Mouse (Mus musculus): ENCODE data around the gene Tstd1. TPM values are rescaled to one million over a fixed set of nuclear protein-coding genes. Genes with fewer than 3 reads are reported as not detected.
A peak's percentile ranks its signal among the peaks of the same experiment; 100 is the strongest.

Gene Tstd1
- polyA plus RNA-seq (2015; fragmentation: Nextera tagmentation; extraction: Ambion mirVana): 5.2 and 8.5 TPM in 2 replicates

DNA sequence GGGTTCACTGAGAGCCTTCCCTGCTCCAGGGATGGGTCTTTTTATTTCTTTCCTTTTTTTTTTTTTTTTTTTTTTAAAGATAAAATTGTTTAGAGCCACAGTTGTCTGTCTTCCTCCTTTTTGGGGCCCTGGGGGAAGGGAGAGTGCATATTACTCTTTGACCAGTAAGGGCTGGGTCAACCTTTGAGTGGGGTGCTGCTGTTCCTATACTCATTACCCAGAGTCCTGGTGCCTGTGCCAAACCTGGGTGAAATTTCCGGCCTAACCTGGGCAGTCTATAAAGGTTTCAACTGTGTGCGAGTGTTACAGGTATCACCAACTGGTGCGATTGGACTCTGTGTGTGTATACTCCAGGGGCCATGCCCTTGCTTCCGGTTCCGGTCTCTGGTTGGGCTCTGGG lies at the start of gene Tstd1:
Gene Tstd1 (plus strand): TSS at position 213 of the 400 bp plus-strand sequence.
- Histone ChIP-seq H3K4me2 (no peak within 1 kb of the TSS), H3K4me1 (peaks cover 9% of the 10 kb centered on the region; the same call in 1 of the 2 replicates), H3K4me3 (no peak within 1 kb of the TSS), H3K9me3 (no peaks in the 10 kb centered on the region), H3K9ac (no peak within 1 kb of the TSS), H3K27ac (no peak within 1 kb of the TSS), H3K27me3 (no peaks in the 10 kb centered on the region), H3K36me3 (peaks cover 51% of the 10 kb centered on the region)
- no peak for ATAC-seq (ENCODE audit: insufficient number of reproducible peaks, low FRiP score, low TSS enrichment, low read depth)
- 90% methylated on average over 5 of the region's 5 CpGs for WGBS

- ATAC-seq (ENCODE audit: insufficient number of reproducible peaks, low FRiP score, low TSS enrichment, low read depth): no peak
- Histone ChIP-seq H3K9ac (no peak within 1 kb of the TSS), H3K4me1 (peaks cover 12% of the 10 kb centered on the region; the same call in 1 of the 2 replicates), H3K4me3 (peak within 1 kb of the TSS; percentile 26), H3K27ac (peak within 1 kb of the TSS; percentile 54; the same call in 1 of the 2 replicates), H3K27me3 (peaks cover 41% of the 10 kb centered on the region), H3K9me3 (no peaks in the 10 kb centered on the region), H3K4me2 (peak within 1 kb of the TSS; percentile 17), H3K36me3 (no peaks in the 10 kb centered on the region)
- WGBS: 36% methylated on average over 20 of the region's 20 CpGs
Measured at GRCm38 (mm10) chr1:171369845-171370556, 48.7 kb upstream of the Tstd1 start, which contains the start of gene Nectin4. Gene Nectin4, plus strand, starts transcription at chr1:171370099.

GRCm38 (mm10) chr1:171372880-171373279 lies 45.8 kb upstream of the Tstd1 start:
- no peak for ATAC-seq (ENCODE audit: insufficient number of reproducible peaks, low FRiP score, low TSS enrichment, low read depth)
- Histone ChIP-seq H3K4me3 (peak overlapping the region; percentile 26; the same call in 1 of the 2 replicates), H3K9ac (no peak overlapping the region), H3K27ac (peak overlapping the region; percentile 43; the same call in 1 of the 2 replicates), H3K4me1 (peaks cover 18% of the 10 kb centered on the region; the same call in 1 of the 2 replicates), H3K4me2 (0 out of 2 replicates have a peak overlapping the region, but pooled peaks have one; percentile 14), H3K9me3 (no peaks in the 10 kb centered on the region), H3K36me3 (no peaks in the 10 kb centered on the region), H3K27me3 (peaks cover 31% of the 10 kb centered on the region)
- WGBS: 54% methylated on average over 3 of the region's 3 CpGs

DNA sequence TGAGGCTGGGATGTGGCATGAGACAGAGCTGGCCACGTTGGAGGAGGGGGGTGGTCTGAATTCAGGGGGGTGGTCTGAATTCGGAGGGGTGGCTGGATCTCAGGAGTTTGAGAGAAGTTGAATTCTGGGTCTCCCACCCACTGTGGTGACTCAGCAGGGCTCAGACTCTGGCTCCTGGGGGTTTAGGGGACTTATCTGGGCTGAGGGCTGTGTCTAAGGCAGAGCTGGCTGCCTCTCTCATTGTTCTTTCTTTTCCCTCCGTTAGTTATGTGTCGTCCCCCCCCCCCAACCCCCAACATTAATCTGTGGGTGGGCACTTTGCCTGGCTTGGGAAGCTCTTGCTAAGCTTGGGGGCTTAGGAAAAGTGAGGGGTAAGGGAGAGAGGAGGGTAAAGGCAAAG lies 44.7 kb upstream of the Tstd1 start:
- ATAC-seq (ENCODE audit: insufficient number of reproducible peaks, low FRiP score, low TSS enrichment, low read depth): no peak
- Histone ChIP-seq H3K27ac (peak overlapping the region; percentile 43; the same call in 1 of the 2 replicates), H3K4me3 (peak overlapping the region; percentile 8; the same call in 1 of the 2 replicates), H3K36me3 (no peaks in the 10 kb centered on the region), H3K4me1 (peaks cover 18% of the 10 kb centered on the region; the same call in 1 of the 2 replicates), H3K9me3 (no peaks in the 10 kb centered on the region), H3K27me3 (peaks cover 36% of the 10 kb centered on the region), H3K9ac (no peak overlapping the region), H3K4me2 (peak overlapping the region; percentile 17; the same call in 1 of the 2 replicates)
- WGBS: 5% methylated on average over 4 of the region's 4 CpGs

DNA sequence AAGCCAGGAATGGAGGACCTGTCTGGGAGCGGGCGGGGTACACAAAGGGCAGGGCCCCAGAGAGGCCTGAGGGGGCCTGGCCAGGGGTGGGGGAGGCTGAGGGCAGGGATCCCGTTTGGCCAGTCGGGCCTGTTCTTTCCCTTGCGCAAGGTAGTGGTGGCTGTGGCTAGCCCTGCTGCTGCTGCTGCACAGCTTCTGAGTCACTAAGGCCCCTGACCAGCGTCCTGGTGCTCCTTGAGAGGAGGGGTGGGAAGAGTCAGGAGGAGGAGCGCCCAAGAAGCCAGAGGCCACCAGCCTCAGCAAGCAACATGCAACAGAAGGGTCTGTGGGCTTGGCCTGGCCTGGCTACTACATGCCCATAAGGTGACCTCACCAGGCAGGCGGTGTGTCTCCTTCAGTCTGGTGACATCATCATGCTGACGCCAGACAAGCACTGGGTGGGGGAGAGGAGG lies 43.0 kb upstream of the Tstd1 start:
- Histone ChIP-seq H3K27ac (0 out of 2 replicates have a peak overlapping the region, but pooled peaks have one; percentile 13), H3K4me2 (no peak overlapping the region), H3K27me3 (peaks cover 41% of the 10 kb centered on the region), H3K9ac (no peak overlapping the region), H3K9me3 (no peaks in the 10 kb centered on the region), H3K36me3 (no peaks in the 10 kb centered on the region), H3K4me3 (no peak overlapping the region), H3K4me1 (peaks cover 26% of the 10 kb centered on the region)
- 44% methylated on average over 9 of the region's 9 CpGs for WGBS
- ATAC-seq (ENCODE audit: insufficient number of reproducible peaks, low FRiP score, low TSS enrichment, low read depth): no peak

DNA sequence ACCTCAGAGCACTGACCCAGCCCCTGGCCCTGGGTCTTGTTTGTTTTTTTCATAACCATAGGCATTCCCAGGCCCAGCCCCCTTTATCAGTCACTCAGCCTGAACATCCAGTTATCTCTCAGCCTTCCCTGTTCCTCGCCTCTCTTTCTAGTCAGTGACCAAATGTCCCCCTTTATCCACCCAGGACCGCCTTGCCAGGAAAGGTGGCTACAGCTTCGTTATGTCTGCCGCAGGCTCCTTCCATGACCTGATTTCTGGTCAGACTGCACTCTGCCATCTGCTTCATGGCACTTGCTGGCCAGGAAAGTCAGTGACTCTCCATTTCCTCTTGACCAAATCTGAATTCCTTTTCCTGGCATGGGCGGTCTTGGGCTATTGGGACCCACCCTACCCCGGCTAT lies 40.4 kb upstream of the Tstd1 start:
- WGBS: 85% methylated on average over 6 of the region's 6 CpGs
- H3K9me3 ChIP-seq: no peaks in the 10 kb centered on the region
- H3K27ac ChIP-seq: no peak overlapping the region
- H3K4me3 ChIP-seq: no peak overlapping the region
- no peak for ATAC-seq (ENCODE audit: insufficient number of reproducible peaks, low FRiP score, low TSS enrichment, low read depth)
- peaks cover 39% of the 10 kb centered on the region for H3K27me3 ChIP-seq
- no peaks in the 10 kb centered on the region for H3K36me3 ChIP-seq
- H3K4me1 ChIP-seq: peaks cover 22% of the 10 kb centered on the region
- H3K4me2 ChIP-seq: no peak overlapping the region
- H3K9ac ChIP-seq: no peak overlapping the region

GRCm38 (mm10) chr1:171379935-171380599 lies 38.6 kb upstream of the Tstd1 start:
- no peaks in the 10 kb centered on the region for H3K9me3 ChIP-seq
- peak overlapping the region; percentile 58 for H3K4me2 ChIP-seq
- H3K4me1 ChIP-seq: peaks cover 14% of the 10 kb centered on the region
- H3K4me3 ChIP-seq: peak overlapping the region; percentile 17
- no peaks in the 10 kb centered on the region for H3K36me3 ChIP-seq
- H3K27ac ChIP-seq: no peak overlapping the region
- WGBS: 8% methylated on average over 31 of the region's 31 CpGs
- H3K27me3 ChIP-seq: peaks cover 45% of the 10 kb centered on the region
- ATAC-seq (ENCODE audit: insufficient number of reproducible peaks, low FRiP score, low TSS enrichment, low read depth): no peak
- H3K9ac ChIP-seq: no peak overlapping the region

GRCm38 (mm10) chr1:171382096-171382620 lies 36.5 kb upstream of the Tstd1 start:
- Histone ChIP-seq H3K4me1 (peaks cover 10% of the 10 kb centered on the region), H3K9me3 (no peaks in the 10 kb centered on the region), H3K36me3 (no peaks in the 10 kb centered on the region), H3K9ac (no peak overlapping the region), H3K4me3 (no peak overlapping the region), H3K27ac (no peak overlapping the region), H3K4me2 (no peak overlapping the region), H3K27me3 (peaks cover 41% of the 10 kb centered on the region)
- WGBS: 84% methylated on average over 11 of the region's 11 CpGs
- no peak for ATAC-seq (ENCODE audit: insufficient number of reproducible peaks, low FRiP score, low TSS enrichment, low read depth)

- ATAC-seq (ENCODE audit: insufficient number of reproducible peaks, low FRiP score, low TSS enrichment, low read depth): no peak
- Histone ChIP-seq H3K4me2 (no peak overlapping the region), H3K27me3 (peaks cover 33% of the 10 kb centered on the region), H3K4me3 (no peak overlapping the region), H3K36me3 (no peaks in the 10 kb centered on the region), H3K4me1 (peaks cover 13% of the 10 kb centered on the region), H3K27ac (no peak overlapping the region), H3K9me3 (no peaks in the 10 kb centered on the region), H3K9ac (no peak overlapping the region)
- 54% methylated on average over 9 of the region's 9 CpGs for WGBS
Measured at GRCm38 (mm10) chr1:171384361-171384760, 34.3 kb upstream of the Tstd1 start.

DNA sequence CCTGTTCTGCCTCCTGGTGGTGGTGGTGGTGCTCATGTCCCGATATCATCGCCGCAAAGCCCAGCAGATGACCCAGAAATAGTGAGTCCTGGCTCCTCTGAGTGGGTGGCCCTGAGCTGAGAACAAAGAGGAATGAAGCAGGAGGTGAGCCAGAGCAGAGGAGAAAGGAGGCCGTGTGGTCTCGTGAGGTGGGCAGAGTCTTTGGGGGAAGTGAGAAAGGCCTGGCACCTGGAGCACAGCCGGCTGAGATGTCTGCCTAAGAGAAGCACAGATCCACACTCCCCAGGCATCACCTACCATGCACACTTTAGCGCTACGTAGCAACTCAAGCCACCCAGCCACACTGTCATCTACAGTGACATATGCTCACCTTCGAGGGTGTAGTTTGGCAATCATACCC lies 33.5 kb upstream of the Tstd1 start:
- H3K9ac ChIP-seq: no peak overlapping the region

DNA sequence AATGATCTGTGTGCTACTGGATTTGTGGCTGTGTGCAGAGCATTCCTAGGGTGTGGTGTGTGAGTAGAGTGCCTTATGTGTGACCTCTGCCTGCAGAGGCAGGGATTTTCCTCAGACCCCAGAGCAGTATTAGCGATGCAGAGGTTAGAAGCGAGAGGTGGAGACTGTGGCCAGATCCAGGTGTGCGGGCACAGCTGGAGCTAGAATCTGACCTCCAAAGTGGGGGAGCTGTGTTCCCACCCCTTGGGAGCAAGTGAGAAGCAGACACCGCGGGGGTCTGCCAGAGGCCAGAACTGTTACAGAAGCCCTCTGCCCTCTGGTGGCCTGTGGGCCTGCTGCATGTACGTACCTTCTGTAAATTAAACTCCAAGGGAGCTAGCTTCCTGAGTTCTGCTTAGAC lies 31.6 kb upstream of the Tstd1 start:
- H3K36me3 ChIP-seq: no peaks in the 10 kb centered on the region
- WGBS: 15% methylated on average over 6 of the region's 6 CpGs
- H3K27me3 ChIP-seq: peaks cover 14% of the 10 kb centered on the region; the same call in 1 of the 2 replicates
- no peak overlapping the region for H3K4me2 ChIP-seq
- no peak overlapping the region for H3K4me3 ChIP-seq
- no peak overlapping the region for H3K9ac ChIP-seq
- no peaks in the 10 kb centered on the region for H3K9me3 ChIP-seq
- ATAC-seq (ENCODE audit: insufficient number of reproducible peaks, low FRiP score, low TSS enrichment, low read depth): no peak; the same call in 1 of the 2 replicates
- 0 out of 2 replicates have a peak, but pooled peaks cover 5% of the 10 kb centered on the region for H3K4me1 ChIP-seq
- H3K27ac ChIP-seq: no peak overlapping the region

More for the DNA sequence above, 33.5 kb upstream of the Tstd1 start:
- 65% methylated on average over 9 of the region's 9 CpGs for WGBS
- Histone ChIP-seq H3K27me3 (peaks cover 25% of the 10 kb centered on the region), H3K9me3 (no peaks in the 10 kb centered on the region), H3K27ac (no peak overlapping the region), H3K36me3 (no peaks in the 10 kb centered on the region), H3K4me3 (no peak overlapping the region), H3K4me1 (peaks cover 7% of the 10 kb centered on the region), H3K4me2 (no peak overlapping the region)
- ATAC-seq (ENCODE audit: insufficient number of reproducible peaks, low FRiP score, low TSS enrichment, low read depth): no peak
